Mouse (Mus musculus) gastrocnemius, adult 8-10 months (tissue): ENCODE results near the gene Mfn1. TPM values are rescaled to one million over a fixed set of nuclear protein-coding genes. Genes with fewer than 3 reads are reported as not detected.

ENCODE experiments used
- DNase-seq, 2 experiments: peaks; one replicate each; pipeline ENCODE4 v3.0.0; 2022; ENCODE audit warnings: low spot score in 2 of 2
- total RNA-seq, 4 experiments: library from RNA; stranded (reverse); gene quantifications; 2 replicates each; pipeline ENCODE4 v1.2.4; 2022

Mfn1 gene
- total RNA-seq = 100 to 1,000 TPM; 196 to 263 (median 234) TPM

- peak; percentile 89 to 92 for DNase-seq
These were observed at the start of gene Mfn1 for GRCm38 (mm10) chr3:32529303-32529898. TSS of gene Mfn1 (plus strand) at chr3:32529465.

- DNase-seq = no peak
These were observed 49.3 kb upstream of the Mfn1 start for GRCm38 (mm10) chr3:32479961-32480360.

- no peak for DNase-seq
These were observed 46.2 kb upstream of the Mfn1 start for GRCm38 (mm10) chr3:32483035-32483434.

DNA sequence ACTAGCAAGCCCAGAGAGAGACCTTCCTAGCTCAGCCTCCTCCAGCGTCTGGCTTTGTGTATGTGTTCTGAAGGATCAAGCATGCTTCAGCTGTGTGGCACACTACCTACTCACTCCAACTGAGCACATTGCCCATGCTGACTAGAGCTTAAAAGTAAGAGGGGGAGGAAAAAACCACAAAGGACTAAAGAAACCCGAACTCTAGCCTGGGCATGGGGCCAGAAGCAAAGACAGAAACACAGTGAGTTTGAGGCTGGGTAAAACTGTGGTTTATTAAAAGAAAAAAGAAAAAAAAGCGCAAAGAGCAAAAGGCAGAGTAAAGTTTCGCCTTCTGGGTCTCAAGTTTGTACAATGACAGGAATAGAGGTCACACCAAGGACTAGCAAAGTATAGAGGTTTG, 42.7 kb upstream of the Mfn1 start:
- DNase-seq = no peak

- no peak for DNase-seq
These were observed 41.1 kb upstream of the Mfn1 start for GRCm38 (mm10) chr3:32488172-32488571.

DNA sequence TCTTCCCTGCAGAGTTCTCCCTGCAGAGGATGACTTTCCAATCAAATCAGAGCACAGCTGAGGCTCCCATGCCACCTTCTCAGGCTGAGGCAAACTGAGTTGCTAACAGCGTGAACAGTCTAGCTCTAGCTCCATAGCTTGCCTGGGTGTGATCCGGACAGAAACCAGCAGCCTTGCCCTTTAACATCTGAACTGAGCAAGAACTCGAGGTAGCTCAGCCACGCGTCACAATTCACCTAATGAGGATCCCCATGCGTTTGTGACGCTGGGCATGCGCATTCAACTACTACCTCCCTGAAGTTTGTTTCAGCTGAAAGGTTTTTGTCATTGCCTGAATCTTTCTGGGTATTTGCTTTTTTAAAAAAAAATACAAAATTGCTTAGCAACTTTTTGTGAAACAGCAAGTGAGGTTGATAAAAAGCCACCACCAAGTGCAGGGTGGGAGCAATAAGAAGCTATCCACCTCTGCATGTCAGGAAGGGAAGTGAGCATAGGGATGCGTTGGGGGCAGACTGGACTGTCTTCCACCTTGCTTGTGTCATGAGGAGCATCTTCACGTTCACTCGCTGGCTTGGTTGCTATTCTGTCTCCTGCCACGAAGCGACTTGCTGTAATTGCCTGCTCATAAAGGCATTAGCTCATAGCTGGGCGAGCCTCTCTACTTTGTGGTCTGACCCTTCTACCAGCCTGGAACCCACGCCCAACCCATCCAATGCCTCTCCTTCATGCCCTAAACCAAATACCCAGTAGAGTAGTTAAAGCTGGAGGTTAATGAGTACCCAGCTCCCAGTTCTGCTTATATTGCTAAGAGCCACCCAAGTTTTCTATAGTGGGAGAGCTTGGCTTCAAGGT, 39.0 kb upstream of the Mfn1 start:
- no peak for DNase-seq

GRCm38 (mm10) chr3:32490928-32491315, 38.3 kb upstream of the Mfn1 start:
- no peak for DNase-seq

GRCm38 (mm10) chr3:32492097-32493090, 36.9 kb upstream of the Mfn1 start, which contains the start of gene Kcnmb3:
TSS of gene Kcnmb3 (minus strand) at chr3:32492231.
- no peak for DNase-seq

- DNase-seq = no peak
These were observed 34.7 kb upstream of the Mfn1 start for GRCm38 (mm10) chr3:32494387-32495087.

GRCm38 (mm10) chr3:32495088-32495770, 34.0 kb upstream of the Mfn1 start:
- no peak for DNase-seq

GRCm38 (mm10) chr3:32495856-32496710, 33.2 kb upstream of the Mfn1 start:
- no peak for DNase-seq

GRCm38 (mm10) chr3:32496711-32497070, 32.6 kb upstream of the Mfn1 start:
- DNase-seq = no peak

GRCm38 (mm10) chr3:32500346-32500745, 28.9 kb upstream of the Mfn1 start:
- no peak for DNase-seq

DNA sequence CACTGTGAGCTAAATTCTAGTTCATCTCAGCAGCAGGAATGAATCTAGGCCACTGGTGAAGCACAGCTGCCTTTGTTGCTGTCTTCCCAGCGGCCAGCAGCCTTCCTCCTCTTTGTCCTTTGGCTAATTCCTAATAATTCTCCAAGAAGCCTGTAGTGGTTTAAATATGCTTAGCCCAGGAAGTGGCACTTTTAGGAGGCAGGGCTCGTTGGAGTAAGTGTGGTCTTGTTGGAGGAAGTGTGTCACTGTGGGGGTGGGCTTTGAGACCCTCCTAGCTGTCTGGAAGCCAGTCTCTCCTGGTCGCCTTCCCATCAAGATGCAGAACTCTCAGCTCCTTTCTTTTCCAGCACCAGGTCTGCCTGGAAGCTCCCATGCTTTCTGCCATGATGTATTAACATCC, 23.4 kb upstream of the Mfn1 start:
- no peak for DNase-seq

- no peak for DNase-seq
These were observed 22.7 kb upstream of the Mfn1 start for GRCm38 (mm10) chr3:32506366-32507225.

GRCm38 (mm10) chr3:32508666-32509324, 20.5 kb upstream of the Mfn1 start:
- DNase-seq = peak; percentile 12 to 30

- DNase-seq = no peak
These were observed 19.5 kb upstream of the Mfn1 start, which contains the start of gene Zfp639 for GRCm38 (mm10) chr3:32509496-32510374. TSS of gene Zfp639 (plus strand) at chr3:32510259.
